Mouse (Mus musculus) CH12.LX (cell line): ENCODE measurements at regions not wholly inside any gene's neighbourhood (a gene's known extent, or its start where the extent isn't known, plus 50 kb on each side); places are given as distances from the start of the nearest gene placed in this dataset.

Experiments used
- GABPA ChIP-seq: IDR thresholded peaks from 2 replicates; pipeline ENCODE4 v1.6.1; 2012; ENCODE audit warnings: low read depth, low read length, improper control_type of control experiment, inconsistent platforms; ENCODE audit not compliant: insufficient replicate concordance
- MAZ ChIP-seq: IDR thresholded peaks from 2 replicates; pipeline ENCODE4 v1.6.1; 2012; ENCODE audit warnings: low read depth, mild to moderate bottlenecking, inconsistent platforms, low read length, improper control_type of control experiment, moderate library complexity
- TBP ChIP-seq: conservative IDR thresholded peaks from 2 replicates; pipeline ENCODE4 v1.6.1; 2011; ENCODE audit warnings: low read depth, low read length, improper control_type of control experiment
- UBTF ChIP-seq: IDR thresholded peaks from 2 replicates; pipeline ENCODE4 v1.6.1; 2012; ENCODE audit warnings: low read depth, mild to moderate bottlenecking, inconsistent platforms, low read length, improper control_type of control experiment, moderate library complexity
- USF1 ChIP-seq: IDR thresholded peaks from 2 replicates; pipeline ENCODE4 v1.6.1; 2014; ENCODE audit warnings: low read depth, mild to moderate bottlenecking, inconsistent platforms, low read length, improper control_type of control experiment
- ZKSCAN1 ChIP-seq: IDR thresholded peaks from 2 replicates; pipeline ENCODE4 v1.6.1; 2012; ENCODE audit warnings: low read depth, inconsistent platforms, low read length, improper control_type of control experiment, borderline replicate concordance
- ZNF384 ChIP-seq: IDR thresholded peaks from 2 replicates; pipeline ENCODE4 v1.6.1; 2012; ENCODE audit warnings: low read depth, low read length, improper control_type of control experiment, inconsistent platforms

DNA sequence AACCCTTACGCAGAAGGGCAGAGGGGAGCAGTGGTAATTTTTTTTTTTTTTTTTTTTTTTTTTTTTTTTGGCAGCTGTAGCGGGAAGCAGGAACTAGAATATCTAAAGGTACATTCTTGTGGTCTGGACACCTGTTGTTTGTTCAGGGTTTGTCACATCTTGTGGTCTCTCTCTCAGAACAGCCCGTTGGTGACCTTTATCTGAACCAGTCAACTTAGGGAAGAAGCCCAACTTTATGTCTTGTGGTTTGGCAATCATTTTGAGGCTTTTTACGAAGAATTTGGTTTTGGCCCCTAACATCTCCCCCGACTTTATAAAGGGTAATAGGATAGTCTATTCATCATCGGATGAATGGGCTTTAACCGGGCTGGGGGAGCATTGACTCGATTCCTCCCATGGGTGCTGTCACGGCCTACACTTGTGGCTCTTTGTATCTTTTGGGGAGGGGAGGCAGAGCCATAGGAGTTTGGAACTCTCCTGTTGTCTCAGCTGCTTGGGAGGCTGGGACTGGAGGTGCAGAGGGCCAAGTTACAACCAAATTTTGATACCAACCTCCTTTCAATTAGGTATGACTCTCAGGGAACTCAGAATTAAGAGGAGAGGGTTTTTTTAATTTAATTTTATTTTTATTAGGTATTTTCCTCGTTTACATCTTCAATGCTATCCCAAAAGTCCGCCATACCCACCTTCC is 609.4 kb upstream of the Cntn5 start (continued):
- TF ChIP-seq USF1 = no peak
- no peak for TF ChIP-seq MAZ
- no peak for TF ChIP-seq UBTF
- peak; percentile 98 for TF ChIP-seq ZNF384
- TF ChIP-seq ZKSCAN1 = no peak
- TF ChIP-seq GABPA = no peak
- TF ChIP-seq TBP = no peak
- TF ChIP-seq, all 38 proteins: peak for 12
